Mouse (Mus musculus): ENCODE data around the gene Ptprm.

Gene Ptprm

DNA sequence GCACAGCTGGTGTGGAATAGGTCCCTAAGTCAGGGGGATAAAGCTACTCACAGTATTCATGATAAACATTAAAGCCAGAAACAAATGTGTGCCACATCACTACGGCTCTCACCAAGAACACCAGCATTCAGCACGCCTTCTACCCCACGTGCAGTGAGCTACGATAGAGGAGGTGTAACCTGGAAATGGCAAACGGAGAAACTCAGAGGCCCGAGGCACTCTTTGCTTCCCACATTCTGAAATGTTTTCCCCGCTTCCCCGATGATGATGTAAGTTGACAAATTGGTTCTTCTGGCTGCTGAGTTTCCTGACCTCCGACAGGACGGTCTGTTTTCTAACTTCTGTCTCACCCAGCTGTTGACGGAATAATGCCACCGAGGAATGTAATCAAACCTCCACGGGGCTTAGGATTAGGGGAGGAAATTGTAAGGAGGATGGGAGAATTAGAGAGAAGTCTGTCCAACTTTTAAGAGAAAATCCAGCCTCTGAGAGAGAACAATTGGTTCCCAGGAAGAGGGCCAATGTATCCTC, 72.6 kb downstream of the Ptprm start:
- no peak for DNase-seq (ENCODE audit: low spot score)

DNA sequence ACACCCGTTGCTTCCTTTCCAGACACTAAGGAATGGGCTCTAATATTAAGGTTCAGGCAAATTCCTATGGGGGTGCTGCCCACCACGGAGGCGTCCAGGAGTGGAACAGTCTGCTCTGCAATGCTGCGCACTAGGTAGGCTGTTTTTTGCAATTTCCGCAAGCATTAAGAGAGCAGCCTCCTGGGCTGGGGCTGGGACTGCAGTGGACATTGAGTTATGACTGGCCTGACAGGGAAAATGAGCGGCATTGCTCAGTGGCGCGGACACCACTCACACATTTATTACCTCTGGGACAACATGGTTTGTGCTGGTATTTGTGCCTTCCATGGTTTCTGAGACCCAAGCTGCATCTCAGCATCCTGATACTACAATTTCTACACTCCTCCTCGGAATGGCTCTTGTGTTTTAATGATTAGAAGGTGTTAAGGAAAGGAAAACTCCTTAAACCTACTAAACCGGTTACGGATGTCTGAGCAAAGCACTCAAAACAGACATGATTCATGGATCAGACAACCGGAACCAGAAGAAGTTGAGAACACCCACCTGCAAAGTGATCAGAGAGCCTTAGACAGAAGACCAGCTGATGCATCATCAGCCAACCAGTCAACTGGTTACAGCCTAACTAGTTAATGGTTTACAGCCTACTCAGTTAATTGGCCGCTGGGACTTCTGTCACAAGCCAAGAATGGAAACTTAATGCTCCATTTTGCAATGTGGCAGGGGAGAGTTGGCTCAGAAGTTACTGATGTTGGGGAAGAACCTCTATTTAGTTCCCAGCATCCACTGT, 76.9 kb downstream of the Ptprm start:
- no peak for DNase-seq (ENCODE audit: low spot score)

DNA sequence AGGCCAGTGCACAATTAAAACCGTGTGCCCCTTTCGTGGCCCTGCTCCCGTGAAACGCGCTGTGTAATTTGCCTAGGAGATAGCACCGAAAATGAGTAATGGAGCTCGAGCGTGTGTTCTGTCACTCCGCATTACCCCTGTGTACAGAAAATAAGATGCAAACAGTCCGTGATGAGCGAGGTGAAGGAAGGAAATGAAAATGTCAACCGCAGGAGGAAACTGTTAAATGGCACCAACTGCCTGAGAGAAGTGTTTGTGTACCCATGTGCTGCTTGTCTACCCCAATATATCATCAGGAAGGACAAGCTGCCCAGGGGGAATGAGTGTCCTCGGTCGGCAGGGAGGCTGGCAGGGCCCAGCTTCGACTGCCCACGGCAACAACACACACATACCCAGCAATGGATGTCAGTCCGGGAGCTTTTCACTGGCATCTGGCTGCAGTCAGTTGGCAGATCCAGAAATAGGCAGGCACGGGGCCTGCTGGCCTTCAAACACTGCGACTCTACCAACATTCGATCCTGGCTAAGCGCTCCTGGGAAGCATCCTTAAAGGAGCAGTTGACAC, 79.6 kb downstream of the Ptprm start:
- no peak for DNase-seq (ENCODE audit: low spot score)

DNA sequence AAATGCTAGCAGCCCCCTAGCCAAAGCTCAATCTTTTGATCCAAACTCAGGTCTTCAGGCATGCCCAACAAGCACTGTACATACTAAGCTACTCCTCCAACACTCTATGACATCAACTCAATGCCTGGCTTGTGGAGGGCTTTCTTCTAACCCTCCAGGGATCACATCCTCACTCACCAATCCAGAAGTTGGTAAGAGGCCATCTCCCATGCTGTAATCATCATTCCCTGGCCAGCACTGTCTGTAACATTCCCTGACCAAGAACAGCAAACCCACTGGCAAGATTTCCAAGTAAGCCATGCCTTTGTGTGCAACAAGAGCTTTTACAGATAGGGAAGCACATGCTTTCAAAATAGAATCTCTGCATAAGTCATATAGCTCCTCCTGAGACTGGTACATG, 81.3 kb downstream of the Ptprm start:
- no peak for DNase-seq (ENCODE audit: low spot score)

DNA sequence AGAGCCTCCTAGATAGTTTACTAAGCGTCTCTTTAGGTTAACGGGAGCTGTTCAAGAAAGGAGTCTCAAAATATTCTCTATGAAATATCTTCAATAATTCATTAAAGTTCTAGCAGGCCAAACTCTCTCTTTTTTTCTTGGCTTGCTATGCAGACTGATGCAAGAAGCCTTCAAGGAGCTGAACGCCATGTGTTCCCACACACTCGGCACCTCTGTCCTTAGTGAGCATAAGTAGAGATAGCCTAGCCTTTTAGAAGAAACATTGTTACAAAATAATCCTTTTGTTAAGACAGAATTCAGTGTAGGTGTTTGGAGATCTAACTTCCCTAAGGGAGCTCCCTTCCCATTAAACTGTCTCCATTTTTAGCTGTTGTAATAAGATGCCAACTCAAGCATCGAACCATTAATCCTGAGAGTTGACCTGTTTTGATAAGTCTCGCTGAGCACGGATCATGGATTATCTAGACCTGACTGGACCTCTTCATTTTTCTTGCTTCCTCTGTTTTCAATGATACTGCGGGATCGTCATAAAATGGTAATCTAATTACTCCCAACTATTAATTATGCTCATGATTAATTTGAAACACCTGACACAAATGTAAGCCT, 85.7 kb downstream of the Ptprm start:
- DNase-seq (ENCODE audit: low spot score), result no peak

DNA sequence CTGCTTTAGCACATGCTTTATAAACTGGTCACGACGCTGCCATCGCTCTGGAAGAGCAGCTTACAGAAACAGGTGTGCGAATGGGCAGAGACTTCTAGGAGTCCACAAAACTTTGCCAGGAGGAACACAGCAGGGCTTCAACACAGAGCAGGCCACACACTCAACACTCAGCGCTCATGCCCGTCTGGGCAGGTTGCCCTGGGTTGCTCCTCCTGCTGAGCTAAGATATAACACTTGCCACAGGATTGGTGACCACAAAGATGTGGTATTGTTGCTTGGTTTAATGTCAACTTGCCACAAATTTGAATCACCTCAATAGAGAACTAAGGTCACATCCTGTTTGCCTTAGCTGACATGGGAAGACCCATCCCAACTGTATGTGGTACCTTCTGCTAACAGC, 88.0 kb downstream of the Ptprm start:
- no peak for DNase-seq (ENCODE audit: low spot score)

DNA sequence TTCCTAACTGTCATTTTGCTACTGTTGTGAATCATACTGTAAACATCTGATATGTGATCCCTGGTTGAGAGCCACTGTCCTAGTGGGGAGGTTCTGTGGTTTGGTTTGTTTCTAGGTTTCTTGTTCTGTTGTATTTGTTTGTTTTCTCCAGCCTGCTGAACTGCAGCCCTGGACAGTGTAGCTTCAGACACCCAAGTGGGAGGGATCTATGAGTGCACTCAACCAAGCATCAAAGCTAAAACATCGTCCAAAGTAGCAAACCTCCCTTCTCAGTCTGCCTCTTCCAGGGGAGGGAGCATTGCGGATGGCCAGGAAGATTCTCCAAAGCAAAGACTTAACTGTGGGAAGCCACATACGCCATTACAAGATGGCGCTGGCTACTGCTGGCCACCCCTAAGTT, 88.7 kb downstream of the Ptprm start:
- DNase-seq (ENCODE audit: low spot score), result no peak

DNA sequence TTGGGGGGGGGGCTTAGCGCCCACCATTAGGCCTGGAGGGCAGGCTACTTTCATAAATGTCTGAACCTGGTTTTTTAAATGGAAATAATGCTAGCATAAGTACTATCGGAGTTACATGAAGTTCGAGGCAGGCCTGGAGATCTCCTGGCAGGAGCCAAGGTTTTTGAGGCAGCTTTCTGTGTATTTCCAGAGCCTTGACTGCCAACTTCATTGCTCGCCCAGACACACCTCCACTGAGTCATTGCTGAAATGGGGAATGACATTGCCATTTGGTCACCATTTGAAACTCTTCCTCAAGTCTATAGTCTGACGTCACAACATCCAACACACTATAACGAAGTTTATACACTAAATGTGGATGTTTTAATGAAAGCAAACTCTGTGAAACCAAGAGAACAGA, 89.5 kb downstream of the Ptprm start:
- DNase-seq (ENCODE audit: low spot score), result no peak

DNA sequence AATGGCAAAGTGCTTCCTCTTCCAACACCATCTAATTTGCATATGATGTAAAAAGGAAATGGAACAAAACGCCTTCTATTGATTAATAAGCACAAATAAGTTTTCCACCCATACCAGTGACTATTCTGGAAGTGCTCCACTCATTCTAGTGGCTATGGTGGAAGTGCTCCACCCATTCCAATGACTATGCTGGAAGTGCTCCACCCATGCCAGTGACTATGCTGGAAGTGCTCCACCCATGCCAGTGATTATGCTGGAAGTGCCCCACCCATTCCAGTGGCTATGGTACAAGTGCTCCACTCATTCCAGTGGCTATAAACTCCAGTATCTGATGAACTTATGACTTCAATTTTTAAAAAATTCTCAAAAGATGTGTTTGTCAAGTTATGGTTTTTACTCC, 91.2 kb downstream of the Ptprm start:
- no peak for DNase-seq (ENCODE audit: low spot score)

DNA sequence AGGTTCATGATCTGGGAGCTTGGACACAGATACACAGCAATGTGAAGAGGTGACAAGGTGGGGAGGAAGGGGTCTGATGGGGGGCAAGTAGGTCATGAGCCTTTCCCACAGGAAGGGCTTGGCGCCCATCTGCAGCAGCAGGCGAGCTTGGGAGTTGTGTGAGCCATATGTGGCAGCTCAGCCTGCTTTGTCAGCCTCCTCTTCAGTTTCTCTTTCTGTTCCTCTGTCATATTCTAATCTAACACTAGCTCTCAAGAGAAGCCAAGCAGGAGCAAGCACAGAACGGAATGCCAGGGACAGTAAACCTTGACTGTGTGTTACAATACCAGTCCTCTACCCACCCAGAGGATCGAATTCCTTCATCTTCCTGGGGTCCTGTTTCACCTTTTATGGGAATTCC, 94.2 kb downstream of the Ptprm start:
- DNase-seq (ENCODE audit: low spot score), result no peak

DNA sequence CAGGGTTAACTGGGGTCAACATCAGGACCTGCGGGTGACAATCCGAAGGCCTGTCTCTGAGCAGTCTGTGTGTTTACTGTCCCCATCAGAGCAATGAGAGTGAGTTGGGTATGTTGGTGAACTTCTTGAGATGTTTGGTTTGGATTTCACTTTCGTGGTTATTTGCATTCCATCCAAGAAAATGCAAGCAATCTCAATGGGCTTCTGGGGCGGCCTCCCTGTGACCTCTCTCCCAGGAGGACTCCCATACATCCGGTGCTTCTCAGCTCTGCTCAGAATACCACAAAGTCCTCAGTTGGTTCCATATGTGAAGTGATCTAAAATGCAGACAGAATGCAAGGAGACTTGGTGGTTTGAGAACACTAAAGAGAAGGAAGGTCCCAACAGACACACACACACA, 96.5 kb downstream of the Ptprm start:
- DNase-seq (ENCODE audit: low spot score), result no peak

DNA sequence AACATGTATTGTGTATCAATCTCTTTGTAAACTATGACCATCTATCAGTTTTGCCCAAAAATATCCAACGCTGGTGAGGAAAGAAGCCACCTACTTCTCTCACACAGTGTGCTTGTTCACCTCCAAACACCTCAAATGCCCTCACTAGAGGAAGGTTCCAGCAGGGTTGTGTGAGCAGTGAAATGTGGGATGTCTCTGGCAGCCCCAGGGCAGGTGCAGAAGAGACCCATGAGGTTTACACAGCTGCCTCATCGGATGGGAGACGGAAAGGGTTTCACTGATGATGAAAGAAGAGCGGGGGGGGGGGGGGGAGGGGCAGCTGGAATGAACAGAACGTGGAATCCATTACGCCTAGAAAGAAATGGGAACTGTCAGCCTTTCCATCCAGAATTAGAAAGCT, 98.1 kb downstream of the Ptprm start:
- no peak for DNase-seq (ENCODE audit: low spot score)

DNA sequence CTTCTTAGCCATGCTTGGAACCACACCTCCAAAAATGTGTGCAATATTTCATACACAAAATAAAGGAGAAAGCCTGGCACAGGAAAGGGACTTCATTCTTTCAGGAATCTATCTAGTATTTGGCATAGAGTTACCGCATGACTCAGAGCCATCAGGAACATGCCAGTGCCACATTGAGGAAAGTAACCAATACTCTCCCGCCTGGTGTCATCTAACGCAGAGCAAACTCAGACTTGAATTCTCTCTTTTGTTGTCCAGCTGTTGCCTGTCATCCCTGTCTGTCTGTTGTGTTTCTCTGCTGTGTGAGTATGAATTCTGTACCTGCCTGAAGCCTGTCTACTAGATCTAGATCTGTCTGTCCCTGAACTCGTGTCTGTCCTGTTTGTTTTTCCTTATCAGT, 100.8 kb downstream of the Ptprm start:
- DNase-seq (ENCODE audit: low spot score), result no peak

DNA sequence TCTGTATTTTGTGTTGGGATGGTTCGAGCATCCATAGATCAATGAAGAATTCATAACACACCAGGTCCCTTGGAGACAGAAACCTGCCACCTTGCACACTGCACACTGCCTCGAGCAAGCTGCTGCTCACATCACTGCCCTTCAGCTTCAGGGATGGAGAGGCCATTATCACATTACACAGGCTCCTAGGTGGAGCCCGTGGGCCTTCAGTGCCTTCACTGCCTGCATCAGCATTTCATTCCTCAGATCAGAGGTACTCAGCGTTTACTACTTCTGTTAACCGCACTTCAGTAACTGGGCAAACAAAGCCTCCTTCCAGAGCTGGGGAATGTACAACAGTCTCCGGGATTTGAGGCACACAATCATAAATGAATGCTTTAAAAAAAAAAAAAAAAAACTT, 101.3 kb downstream of the Ptprm start:
- no peak for DNase-seq (ENCODE audit: low spot score)

DNA sequence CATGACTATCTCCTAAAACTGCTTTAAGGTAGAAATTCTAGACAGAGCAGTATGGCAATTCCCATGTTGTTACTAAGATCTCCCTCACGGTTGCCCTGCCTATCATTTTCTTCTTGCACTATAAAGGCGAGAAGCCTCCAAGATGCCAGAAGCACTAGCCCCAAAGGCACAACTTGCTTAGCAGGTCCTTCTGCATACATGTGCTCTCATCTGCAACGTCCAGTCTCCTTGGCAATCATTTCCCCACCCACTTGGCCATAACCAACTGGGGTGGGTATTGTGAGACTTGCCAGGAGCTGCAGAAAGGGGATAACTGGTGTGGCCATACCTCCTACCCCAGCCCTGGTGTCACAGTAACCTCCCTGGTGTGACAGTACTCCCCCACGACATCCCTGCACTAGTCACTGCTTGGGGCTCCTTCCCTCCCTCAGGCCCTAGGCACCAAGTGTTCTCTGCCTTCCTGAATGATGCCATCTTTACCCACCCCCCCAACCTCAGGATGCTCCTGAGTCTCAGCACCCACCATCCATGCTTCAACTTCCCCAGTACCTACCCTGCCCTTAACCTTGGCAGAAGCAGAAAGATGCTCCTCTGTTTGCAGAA, 108.9 kb downstream of the Ptprm start:
- no peak for DNase-seq (ENCODE audit: low spot score)

DNA sequence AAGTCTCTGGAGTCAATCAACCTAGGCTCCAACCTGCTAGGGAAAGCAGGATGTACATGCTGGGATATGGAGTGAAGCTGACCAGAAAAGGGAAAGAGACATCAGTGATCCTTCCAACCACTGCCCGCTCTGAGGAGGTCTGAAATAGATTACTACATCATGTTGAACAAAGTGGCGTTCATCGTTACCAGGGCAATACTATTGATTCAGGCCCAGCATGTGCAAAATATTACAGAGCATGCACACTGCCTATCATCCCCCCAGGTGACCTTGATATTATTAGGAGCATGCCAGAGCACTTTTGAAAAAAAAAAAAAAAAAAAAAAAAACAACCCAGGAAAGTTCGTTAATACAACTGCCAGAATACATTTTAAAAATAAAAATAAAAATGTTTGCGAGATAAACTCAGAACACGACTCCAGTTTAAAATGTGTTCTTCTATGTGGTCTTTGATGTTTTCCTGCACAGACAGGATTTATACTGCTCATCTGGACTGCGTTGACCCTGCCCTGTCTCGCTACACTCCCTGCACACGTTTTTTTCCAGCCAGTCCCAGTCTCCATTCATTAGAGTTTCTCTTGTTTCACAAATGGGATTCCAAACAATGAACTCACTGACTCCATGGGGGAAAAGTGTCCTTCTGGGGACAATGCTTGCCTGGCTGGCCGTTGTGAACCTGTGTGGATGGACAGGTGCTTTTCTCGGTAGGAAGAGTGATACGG, 111.3 kb downstream of the Ptprm start:
- no peak for DNase-seq (ENCODE audit: low spot score)

DNA sequence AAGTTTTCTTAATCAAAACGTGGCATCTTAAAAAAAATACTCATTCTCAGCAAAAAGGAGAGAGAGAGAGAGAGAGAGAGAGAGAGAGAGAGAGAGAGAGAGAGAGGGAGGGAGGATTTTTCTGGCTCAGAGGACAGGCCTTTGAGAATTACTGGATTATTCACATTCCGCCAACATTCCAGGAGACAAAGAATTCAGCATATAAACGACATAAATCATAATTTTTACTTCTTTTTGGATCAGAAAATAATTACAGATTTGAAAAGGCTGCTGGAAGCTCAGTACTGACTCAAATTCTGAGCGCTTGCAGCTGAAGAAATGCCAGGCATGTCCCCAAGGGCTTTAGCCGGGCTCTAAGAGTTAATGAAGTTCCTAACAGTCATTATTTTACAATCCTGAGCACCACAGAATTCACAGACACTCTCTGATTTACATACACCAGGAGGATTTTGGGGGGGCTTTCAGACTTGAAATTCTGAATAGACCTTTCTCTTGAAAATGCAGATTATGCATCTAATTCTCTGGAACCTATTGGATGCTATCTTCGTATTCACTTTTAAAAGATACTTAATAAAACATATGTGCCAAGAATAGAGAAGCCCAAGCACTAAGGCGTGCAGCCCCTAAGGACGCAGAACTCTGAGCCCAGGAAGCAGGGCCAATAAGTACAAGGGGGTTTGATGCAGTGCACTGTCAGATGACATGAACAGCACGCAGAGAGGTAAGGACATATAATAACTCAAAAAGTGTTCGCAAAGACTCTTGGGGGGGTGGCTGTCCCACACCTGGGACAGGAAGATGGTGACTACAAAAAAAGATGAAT, 112.1 kb downstream of the Ptprm start:
- no peak for DNase-seq (ENCODE audit: low spot score)

DNA sequence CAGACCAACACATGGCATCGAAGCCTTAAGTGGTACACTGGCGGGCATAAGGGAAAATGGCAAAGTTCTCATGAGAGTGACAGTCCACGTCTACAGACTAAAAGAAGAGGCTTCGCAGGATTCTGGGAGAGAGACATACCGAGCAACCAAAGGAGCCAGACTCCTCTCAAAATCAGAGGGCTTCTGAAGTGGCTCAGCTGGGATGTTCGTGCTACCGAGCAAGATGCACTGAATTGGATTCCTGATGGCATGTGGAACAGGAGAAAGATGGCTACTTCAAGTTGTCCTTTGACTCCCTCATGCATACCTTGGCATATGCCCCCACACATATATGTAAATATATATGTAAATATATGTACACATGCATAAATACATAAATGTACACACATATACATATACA, 115.4 kb downstream of the Ptprm start:
- DNase-seq (ENCODE audit: low spot score), result no peak

DNA sequence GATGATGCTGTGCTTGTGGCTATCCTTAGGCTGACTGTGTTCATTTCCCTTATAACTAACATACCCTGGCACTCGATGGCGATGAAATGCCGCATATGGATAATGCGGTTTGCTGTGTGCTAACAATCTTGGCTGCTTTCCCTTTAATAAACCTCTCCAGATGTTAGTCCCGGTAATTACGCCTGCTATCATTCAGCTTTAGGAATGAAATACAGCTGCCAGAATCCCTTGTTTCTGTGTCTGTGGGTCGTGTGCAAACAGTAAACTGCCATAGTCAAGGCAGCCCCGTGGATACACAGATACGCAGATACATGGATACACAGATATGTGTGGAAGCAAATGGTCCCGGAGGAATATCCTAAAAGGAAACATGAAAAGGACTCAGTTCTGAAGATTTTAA, 116.8 kb downstream of the Ptprm start:
- DNase-seq (ENCODE audit: low spot score), result no peak

DNA sequence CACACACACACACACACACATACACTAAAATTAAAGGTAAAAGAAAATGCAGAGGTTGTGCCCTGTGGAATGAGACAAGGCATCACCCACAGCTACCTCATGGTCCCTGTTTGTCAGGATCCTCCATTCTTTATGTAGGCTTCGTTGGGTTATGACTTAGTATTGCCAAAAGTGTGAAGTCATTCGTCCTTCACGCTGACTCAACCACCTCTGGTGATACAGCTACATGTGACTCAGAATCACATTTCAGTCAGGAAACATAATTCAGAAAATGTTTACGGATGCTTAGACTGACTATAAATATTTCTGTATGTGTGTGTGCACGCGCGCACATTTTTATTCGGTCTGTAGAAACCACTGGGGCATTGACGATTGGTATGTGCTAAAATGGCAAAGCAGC, 121.2 kb downstream of the Ptprm start:
- no peak for DNase-seq (ENCODE audit: low spot score)

DNA sequence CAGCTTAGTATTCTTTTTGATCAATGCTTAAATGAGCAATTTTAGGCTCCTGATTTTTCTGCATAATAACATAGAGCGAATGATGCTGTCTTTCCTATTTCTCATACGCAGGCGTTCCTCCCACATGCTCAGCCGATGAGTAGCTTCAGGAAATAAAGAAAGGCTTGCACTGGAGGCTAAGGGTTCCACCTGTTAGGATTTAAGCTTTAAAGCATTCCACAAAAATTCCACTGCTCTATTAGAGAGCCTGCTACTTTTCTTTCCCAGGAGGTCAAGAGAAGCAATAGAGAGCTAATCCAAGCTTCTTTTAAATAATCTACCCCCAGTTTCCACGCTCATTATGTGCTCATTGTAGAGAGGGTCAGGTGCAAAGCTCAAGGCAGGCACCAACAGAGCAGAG, 127.3 kb downstream of the Ptprm start:
- DNase-seq (ENCODE audit: low spot score), result no peak

DNA sequence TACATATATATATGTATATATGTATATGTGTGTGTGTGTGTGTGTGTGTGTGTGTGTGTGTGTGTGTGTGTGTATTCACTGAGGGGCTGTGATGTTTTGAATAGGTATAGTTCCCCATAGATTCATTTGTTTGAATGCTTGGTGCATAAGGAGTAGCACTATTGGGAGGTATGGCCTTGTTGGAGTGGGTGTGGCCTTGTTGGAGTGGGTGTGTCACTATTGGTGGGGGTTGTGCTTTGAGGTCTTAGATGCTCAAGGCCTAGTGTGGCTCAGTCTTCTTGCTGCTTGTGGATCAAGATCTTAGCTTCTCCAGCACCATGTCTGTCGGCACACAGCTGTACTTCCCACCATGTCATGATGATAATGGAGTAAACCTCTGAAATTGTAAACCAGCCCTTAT, 138.9 kb downstream of the Ptprm start:
- no peak for DNase-seq (ENCODE audit: low spot score)

All from ovary, postnatal 14 days (tissue).